Mouse (Mus musculus): ENCODE measurements around the gene Ireb2.
A peak's percentile ranks its signal among the peaks of the same experiment; 100 is the strongest.
"Not testable (repeated sequence)": the region's sequence is repeated elsewhere in the genome, so short reads cannot be mapped to it uniquely, and the experiment has no call there.

Ireb2 gene

GRCm38 (mm10) chr9:54863363-54864281 lies at the start of gene Ireb2:
TSS of gene Ireb2 (plus strand) at chr9:54863789.
- peak; percentile 98 for DNase-seq

DNA sequence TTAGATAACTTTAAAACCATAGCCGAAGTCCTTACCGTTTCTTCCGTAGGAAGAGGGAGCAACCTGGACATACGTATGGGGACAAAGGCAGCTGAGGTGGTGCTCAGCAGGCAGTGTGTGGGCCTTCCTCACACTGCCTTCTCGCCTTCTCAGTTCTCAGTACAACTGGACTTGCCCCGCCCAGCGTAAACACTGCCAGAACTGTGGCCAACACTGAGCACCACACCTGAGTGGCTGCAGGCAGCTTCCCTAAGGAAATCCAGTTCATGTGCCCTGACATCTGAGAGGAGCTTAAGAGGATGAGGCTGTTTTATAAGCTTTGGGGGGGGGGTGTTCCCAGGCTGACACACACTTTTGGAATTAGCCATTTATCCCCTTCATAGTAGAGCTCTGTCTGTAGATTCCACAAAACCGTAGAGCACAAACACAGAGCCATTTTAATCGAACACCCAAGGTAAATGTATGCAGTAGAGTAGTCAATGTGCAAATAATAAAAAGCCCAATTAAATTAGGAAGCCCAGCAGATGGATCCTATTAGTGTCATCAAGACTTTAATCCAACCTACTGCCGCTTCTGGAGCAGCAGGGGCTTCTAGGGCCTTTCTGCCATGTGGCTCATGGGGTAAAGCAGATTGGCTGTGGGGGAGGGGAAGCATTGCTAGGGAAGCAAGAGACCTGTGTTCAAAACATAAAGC lies 46.9 kb upstream of the Ireb2 start:
- DNase-seq: no peak

GRCm38 (mm10) chr9:54821442-54822100 lies 42.0 kb upstream of the Ireb2 start:
- peak; percentile 11 for DNase-seq

DNA sequence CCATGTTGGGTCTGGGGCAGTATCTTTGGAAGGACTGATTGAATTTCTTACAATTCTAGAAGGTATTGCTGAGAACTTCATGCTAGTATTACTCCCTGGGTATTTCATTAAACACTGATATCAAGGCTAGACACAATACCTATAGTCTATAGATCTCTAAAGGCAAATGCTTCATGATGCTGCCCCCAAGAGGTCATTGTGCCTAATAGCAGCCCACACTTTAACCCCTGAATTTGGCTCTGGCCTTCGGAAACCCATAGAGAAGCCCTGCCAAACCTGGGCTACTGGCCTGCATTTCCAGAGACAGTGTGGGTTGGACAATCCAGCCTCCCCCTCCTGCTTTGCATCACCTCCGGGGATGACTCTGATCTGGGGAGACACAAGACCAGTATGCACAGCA lies 33.8 kb upstream of the Ireb2 start:
- DNase-seq: no peak

DNA sequence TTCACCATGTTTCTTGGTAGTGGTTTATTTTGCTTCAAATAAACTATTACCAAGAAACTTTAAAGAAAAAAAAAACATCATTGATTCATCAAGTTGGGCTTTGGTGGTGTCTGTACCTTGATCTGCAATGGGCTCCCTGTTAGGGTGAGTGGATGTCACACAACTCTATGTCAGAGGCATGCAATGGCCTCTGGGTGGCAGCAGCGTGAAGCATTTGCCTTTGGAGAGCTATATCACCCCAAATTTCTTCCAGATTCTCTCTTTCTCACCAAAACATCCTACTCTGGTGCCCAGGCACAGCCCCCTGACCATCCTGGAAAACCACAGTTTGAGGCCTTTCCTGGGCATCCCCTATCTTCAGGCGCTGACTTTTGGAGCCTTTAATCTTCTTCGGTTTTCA lies 33.0 kb upstream of the Ireb2 start:
- peak; percentile 42 for DNase-seq

DNA sequence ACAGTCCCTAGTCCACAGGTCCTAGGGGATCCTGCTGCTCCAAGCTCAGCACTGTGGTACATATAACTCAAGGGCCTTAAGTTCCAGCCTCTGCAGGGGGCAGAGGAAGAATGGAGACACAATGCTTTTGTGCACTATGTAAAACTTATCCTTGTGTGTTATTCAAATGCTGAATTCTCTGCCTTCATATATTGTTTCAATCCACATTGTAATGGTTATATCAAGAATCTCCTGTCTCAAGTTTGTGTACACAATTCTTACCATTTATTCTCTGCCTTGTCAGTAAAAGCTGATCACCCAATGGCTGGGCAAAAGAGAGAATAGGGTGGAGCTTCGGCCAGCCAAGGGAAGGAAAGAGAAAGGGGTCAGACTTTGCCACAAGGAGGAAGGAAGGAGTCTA lies 29.8 kb upstream of the Ireb2 start:
- no peak for DNase-seq

GRCm38 (mm10) chr9:54835951-54836717 lies 27.5 kb upstream of the Ireb2 start:
- not testable (repeated sequence) for DNase-seq

GRCm38 (mm10) chr9:54837835-54838234 lies 25.8 kb upstream of the Ireb2 start:
- no peak for DNase-seq

- no peak for DNase-seq
Measured at GRCm38 (mm10) chr9:54840145-54840544, 23.4 kb upstream of the Ireb2 start.

GRCm38 (mm10) chr9:54842311-54842710 lies 21.3 kb upstream of the Ireb2 start:
- no peak for DNase-seq

DNA sequence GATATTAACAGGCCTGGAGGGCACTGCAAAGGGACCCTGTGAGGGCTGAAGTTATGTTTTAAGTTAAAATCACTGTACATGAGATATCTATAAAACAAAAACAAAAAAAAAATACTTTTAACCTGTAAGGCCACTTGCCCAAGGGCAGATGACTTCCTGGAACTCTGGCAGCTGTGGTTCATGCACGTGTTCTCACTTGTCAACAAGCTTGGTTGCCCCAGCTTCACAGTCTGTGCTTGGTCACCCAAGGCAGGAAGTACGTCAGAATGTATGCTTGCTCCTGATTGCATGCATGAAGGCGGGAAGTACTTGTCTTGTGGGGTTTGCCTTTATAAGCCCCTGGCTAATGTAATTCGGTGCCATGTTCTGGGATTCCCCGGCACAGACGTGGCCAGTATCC lies 19.7 kb upstream of the Ireb2 start:
- DNase-seq: no peak

DNA sequence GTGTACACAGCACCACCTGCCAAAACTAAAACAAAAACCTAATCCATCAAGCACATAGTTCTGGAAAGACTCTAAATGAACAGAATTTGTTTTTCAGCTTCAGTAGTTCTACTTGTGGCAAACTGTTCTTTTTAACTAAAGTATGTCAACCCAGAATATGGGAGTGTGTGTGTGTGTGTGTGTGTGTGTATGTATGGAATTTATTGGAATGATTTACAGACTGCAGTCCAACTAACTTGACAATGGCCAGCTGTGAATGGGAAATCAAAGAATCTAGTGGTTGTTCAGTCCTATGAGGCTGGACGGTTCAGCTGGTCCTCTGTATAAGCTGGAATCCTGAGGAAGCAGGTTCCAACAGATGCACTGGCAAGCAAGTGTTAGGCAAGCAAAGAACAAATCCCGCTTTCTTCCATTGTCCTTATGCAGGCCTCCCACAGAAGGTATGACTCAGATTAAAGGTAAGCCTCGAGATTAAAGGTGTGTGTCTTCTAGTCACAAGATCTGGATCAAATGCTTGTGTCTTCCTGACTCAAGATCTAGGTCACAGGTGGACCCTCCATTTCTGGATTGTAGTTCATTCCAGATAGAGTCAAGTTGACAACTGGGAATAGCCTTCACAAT lies 18.9 kb upstream of the Ireb2 start:
- no peak for DNase-seq

DNA sequence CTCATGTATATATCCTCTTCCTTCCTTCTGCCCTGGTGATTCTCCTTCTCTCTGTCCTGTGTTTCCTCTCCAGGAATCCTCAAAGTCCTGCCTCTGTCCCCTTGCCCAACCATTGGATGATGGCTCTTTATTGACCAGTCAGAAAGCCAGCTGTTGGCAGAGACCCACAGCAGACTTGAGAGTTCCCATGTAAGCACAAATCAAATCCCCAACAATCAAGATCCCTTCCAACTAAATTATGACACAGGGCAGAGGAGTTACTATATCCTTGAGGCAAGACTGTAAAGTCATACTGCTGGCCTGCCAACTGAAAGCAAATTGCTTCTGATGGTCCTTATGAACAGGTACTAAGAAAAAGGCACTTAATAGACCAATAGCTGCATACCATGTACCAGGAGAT lies 15.4 kb upstream of the Ireb2 start:
- DNase-seq: no peak

DNA sequence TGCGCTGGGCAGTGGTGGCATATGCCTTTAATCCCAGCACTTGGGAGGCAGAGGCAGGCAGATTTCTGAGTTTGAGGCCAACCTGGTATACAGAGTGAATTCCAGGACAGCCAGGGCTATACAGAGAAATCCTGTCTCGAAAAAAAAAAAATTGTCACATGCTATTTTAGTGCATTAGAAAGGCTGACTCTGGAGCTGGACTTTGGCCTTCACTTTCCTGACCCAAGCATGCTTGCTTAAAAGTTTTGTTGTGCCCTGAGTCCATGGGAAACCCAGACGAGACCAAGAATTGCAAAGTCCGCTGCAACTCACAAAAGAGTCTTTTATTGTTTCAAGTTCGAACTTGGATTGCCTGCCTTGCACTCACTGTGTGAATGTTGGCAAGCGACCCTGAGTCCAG lies 10.6 kb upstream of the Ireb2 start:
- not testable (repeated sequence) for DNase-seq

- no peak for DNase-seq
Measured at GRCm38 (mm10) chr9:54853619-54854018, 10.0 kb upstream of the Ireb2 start.

- DNase-seq: no peak
Measured at GRCm38 (mm10) chr9:54855638-54856037, 8.0 kb upstream of the Ireb2 start.

DNA sequence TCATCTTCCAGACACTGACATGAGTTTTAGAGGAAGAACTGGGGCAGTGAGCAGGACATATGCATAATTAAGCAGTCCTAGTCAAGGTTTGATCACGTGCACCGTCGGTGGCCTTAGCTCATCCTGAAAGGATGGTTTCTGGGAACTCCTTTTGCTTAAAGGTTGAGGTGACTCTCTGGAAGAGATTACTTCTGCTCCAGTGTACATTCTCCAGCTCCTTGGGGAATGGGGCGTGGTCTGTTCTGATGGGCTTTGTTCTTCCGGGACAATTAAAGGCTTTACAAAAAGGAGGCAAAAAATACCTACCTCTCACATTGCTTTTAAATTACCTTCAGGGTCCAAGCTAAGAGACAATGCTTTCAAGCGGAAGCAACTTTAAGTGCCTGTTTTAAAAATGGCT lies 7.5 kb upstream of the Ireb2 start:
- no peak for DNase-seq

DNA sequence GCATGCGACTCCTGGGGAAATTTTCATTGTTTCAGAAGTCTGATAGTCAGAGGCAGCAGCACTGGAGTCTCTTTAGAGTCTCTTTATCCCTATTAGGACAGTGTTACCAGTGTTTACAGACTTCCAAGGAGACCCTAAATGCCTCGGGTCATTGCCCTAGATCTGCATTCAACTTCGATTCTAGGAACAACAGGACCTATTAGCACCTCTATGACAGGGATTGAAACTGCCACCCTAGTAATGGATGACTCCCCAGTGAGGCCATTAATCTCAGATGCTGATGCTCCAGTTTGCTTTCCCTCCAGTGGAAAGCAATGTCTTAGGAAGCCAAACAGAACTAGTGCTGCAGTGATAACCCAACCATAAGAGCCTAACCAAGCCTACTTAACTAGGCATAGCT lies 6.1 kb upstream of the Ireb2 start:
- no peak for DNase-seq

DNA sequence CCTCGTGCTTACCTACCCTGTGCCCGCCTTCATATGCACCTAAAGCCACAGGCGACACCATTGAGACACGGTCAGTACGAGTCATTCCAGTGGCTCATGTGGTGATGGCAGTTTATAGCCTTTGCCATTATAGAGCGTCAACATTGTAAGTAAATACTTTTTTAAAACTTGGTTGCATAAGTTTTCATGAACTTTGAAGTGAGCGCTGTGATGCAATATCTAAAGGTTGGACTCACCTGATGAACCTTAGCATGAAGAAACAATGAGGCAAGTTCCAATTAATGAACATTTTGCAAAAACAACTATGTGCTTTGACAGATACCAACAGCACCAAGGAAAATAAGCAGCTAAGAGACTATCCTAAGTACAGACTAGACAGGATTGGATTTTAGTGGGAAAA lies 3.1 kb upstream of the Ireb2 start:
- no peak for DNase-seq

DNA sequence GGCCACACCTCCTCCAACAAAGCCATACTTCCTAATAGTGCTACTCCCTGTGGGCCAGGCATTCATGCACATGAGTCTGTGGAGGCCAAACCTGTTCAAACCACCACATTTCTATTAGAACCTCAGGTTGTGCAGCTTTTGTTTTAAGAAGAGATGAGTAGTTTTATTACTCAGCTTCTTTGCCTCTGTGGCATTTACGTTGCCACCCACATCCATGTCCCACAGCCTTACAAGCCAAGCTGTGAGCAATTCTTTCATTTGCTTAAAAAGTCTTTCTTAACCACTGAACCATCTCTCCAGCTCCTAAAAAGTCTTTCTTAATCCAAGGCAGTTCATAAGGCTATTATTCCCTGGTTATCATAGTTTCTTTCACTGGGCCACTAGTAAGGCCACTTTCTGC lies 15.2 kb downstream of the Ireb2 start:
- no peak for DNase-seq

DNA sequence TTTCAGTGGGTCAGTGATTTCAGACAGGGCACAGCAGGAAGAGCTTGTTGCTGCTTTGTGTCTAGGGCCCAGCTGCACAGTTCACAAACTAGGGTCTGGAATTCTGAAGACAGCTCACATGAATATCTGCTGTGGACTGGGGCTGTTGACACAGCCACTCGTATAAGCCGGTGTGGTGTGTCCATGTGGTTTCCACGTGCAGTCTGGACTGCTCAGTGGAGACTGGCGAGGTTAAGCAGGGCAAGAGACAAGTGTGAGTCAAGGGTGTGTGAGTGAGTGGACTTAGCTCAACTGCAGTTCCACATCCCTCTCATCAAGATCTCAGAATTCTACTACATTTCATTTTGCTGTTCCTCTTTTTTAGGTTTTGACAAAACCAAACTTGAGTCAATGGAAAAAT lies 28.5 kb downstream of the Ireb2 start:
- no peak for DNase-seq

GRCm38 (mm10) chr9:54897097-54897496 lies 33.5 kb downstream of the Ireb2 start:
- DNase-seq: no peak
